Mouse (Mus musculus) erythroblast, embryonic 14.5 days (primary cell): ENCODE data around the gene Tmed9. TPM values are rescaled to one million over a fixed set of nuclear protein-coding genes. Genes with fewer than 3 reads are reported as not detected.
"Not testable (repeated sequence)": the region's sequence is repeated elsewhere in the genome, so short reads cannot be mapped to it uniquely, and the experiment has no call there.

ENCODE experiments used
- H3K27me3 ChIP-seq: 2 replicates; pipeline ENCODE4 v1.6.1; 2012; ENCODE audit warnings: inconsistent platforms; ENCODE audit not compliant: control insufficient read depth
- H3K36me3 ChIP-seq: 2 replicates; pipeline ENCODE4 v1.6.1; 2012; ENCODE audit warnings: mild to moderate bottlenecking, inconsistent platforms; ENCODE audit not compliant: control insufficient read depth
- H3K4me1 ChIP-seq: 2 replicates; pipeline ENCODE4 v1.6.1; 2012; ENCODE audit warnings: inconsistent platforms; ENCODE audit not compliant: control insufficient read depth
- H3K4me3 ChIP-seq: replicated peaks from 2 replicates; pipeline ENCODE3; 2012; ENCODE audit warnings: moderate library complexity, mild to moderate bottlenecking, inconsistent platforms
- H3K9me3 ChIP-seq: 2 replicates; pipeline ENCODE4 v1.6.1; 2012; ENCODE audit warnings: low read length, inconsistent platforms, mixed read lengths; ENCODE audit not compliant: control insufficient read depth
- GATA1 ChIP-seq: IDR thresholded peaks from 2 replicates; pipeline ENCODE4 v1.6.1; 2012; ENCODE audit warnings: low read length, inconsistent platforms, mixed read lengths
- TAL1 ChIP-seq: IDR thresholded peaks from 3 replicates; pipeline ENCODE4 v1.6.1; 2012; ENCODE audit warnings: low read length, inconsistent platforms, mixed read lengths
- polyA plus RNA-seq: library from polyadenylated mRNA; stranded (reverse); fragments of >175 nt; gene quantifications from 2 replicates; pipeline ENCODE4 v1.2.3, GENCODE M21; 2012

Tmed9 gene
- polyA plus RNA-seq, 1 experiment = 9.5 TPM

DNA sequence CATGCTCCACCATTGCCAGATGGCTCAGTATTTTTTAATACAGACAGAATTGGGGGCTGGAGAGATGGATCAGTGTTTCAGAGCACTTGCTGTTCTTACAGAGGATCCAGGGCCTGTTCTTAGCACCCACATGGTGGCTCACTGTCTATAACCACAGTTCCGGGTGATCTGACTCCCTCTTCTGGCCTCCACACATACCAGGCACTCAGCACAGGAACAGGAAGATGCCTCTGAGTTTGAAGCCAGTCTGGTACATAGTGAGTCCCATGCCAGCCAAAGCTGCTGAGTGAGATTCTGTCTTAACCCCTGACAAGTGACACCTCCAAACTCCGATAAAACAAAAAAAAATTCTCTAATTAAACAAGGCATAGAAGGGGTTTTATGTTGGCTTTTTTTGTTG is 46.7 kb downstream of the Tmed9 start:
- Histone ChIP-seq H3K9me3 (peaks cover 4% of the 10 kb centered on the region), H3K4me1 (peaks cover 29% of the 10 kb centered on the region), H3K27me3 (no peaks in the 10 kb centered on the region; the same call in 1 of the 2 replicates), H3K36me3 (peaks cover 8% of the 10 kb centered on the region), H3K4me3 (no peak overlapping the region)
- no peak for TF ChIP-seq TAL1
- TF ChIP-seq GATA1 = no peak

DNA sequence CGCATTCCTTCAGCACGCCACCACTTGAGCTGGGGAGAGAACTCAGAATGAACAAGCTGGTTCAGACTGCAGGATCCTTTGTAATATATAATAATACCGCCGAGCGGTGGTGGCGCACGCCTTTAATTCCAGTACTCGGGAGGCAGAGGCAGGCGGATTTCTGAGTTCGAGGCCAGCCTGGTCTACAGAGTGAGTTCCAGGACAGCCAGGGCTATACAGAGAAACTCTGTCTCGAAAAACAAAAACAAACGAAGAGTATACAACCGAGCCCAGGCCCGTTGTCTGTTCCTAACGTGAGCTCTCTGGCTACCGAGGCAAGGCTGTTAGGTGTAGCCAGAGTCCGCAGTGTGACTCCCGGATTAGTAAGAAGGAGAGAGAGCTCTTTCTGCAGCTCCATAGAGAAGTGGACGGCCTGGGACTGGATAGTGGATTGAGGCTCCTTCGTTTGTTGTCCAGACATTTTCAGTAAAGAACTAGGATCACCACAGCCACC is 48.7 kb downstream of the Tmed9 start:
- not testable (repeated sequence) for H3K27me3 ChIP-seq, H3K9me3 ChIP-seq
- Histone ChIP-seq H3K4me3 (peak overlapping the region; percentile 77), H3K4me1 (peaks cover 29% of the 10 kb centered on the region), H3K36me3 (peaks cover 21% of the 10 kb centered on the region)

DNA sequence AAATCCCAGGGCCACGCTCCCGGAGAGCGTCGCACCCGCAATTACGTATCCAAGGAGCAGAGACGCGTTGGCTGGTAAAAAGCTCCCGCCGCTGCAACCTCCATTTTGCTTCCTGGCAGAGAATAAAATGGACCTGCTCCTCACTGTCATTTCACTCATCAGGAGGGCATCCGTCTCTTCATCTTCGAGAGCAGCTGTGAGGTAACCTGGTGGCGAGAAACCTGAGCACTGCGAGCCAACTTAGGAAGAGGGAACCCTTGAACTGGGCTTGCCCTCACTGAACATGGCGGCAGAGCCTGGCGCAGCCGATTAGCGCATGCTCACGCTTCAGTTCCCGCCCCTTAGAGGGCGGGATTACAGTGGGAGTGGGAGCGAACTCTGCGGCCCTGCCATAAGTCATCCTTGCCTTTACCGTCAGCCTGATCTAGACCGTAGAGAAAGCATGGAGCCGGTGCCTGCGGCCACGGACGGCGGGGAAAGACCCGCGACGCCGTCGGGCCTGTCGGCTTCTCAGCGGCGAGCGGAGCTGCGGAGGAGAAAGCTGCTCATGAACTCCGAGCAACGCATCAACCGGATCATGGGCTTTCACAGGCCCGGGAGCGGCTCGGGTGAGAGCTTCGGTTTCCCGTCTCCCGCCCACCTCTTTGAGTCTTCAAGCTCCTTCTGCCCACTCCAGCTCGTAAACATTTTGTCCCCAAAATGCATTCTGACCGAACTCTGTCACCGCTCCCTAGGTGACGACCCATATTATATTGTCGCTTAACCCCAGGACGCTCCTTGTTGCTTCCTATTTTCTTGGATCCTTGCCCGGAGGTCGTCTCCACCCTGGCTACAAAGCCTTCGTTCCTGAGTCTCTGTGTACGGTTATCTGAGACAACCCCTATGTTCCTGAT is 49.4 kb downstream of the Tmed9 start, which contains the start of gene Caml:
Gene Caml, plus strand, starts transcription at position 357 of the 893 bp plus-strand sequence.
- TF ChIP-seq TAL1 = no peak
- no peak for TF ChIP-seq GATA1
- H3K4me3 ChIP-seq = peak within 1 kb of the TSS; percentile 77
- H3K27me3 ChIP-seq = no peaks in the 10 kb centered on the region; the same call in 1 of the 2 replicates
- H3K4me1 ChIP-seq = peaks cover 29% of the 10 kb centered on the region
- H3K36me3 ChIP-seq = peaks cover 25% of the 10 kb centered on the region
- no peaks in the 10 kb centered on the region for H3K9me3 ChIP-seq

DNA sequence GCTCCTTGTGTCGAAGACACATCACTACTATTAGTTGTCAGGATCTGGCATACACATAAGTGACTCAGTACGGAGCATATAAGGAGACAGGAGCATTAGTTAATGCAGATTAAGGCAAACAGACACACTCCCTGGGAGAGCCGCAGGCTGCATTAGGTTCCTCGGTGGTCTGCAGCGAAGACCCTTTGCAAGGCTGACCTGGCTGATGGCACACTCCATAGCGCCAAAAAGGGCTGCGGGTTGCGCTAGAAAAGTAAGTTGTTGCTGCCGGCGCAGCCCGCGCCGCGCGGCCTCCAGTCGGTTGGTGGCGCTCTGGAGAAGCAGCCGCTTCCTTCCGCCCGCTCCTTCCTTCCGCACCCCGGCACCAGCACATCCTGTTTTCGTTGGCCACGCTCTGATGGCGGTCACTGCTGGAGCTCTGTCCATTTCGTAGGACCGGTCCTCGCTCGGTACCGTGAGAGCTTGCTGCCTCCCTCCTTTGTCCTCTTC is 61.2 kb downstream of the Tmed9 start, which contains the start of gene Ddx46:
Gene Ddx46, plus strand, starts transcription at position 389 of the 489 bp plus-strand sequence.
- peak within 1 kb of the TSS; percentile 79 for H3K4me3 ChIP-seq
- H3K9me3 ChIP-seq = no peaks in the 10 kb centered on the region
- peaks cover 57% of the 10 kb centered on the region for H3K36me3 ChIP-seq
- peaks cover 29% of the 10 kb centered on the region for H3K4me1 ChIP-seq
- TF ChIP-seq TAL1 (no peak), GATA1 (no peak)
- no peaks in the 10 kb centered on the region for H3K27me3 ChIP-seq

DNA sequence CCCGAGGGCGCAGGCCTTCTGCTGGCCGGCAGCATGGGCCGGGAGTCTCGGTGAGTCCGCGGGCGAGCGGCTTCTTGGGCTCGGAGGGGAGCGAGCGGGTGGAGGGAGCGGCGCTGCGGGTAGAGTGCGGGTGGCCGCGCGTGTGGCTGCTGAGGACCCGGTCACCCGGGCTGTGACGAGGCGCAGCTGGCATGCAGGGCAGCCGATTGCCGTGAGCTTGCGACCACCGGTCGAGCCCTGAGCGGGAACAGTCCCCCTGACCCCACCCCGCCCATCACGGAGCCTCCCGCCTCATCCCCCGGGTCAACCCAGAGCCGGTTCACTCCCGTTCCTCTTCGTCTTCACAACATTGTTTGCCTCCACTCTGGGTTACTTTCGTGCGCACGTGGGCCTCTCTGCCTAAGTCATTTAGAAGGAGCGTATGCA is 61.6 kb downstream of the Tmed9 start:
- TF ChIP-seq GATA1 = no peak
- TF ChIP-seq TAL1 = no peak
- Histone ChIP-seq H3K27me3 (no peaks in the 10 kb centered on the region), H3K9me3 (no peaks in the 10 kb centered on the region), H3K4me1 (peaks cover 29% of the 10 kb centered on the region), H3K4me3 (peak overlapping the region; percentile 79), H3K36me3 (peaks cover 58% of the 10 kb centered on the region)

DNA sequence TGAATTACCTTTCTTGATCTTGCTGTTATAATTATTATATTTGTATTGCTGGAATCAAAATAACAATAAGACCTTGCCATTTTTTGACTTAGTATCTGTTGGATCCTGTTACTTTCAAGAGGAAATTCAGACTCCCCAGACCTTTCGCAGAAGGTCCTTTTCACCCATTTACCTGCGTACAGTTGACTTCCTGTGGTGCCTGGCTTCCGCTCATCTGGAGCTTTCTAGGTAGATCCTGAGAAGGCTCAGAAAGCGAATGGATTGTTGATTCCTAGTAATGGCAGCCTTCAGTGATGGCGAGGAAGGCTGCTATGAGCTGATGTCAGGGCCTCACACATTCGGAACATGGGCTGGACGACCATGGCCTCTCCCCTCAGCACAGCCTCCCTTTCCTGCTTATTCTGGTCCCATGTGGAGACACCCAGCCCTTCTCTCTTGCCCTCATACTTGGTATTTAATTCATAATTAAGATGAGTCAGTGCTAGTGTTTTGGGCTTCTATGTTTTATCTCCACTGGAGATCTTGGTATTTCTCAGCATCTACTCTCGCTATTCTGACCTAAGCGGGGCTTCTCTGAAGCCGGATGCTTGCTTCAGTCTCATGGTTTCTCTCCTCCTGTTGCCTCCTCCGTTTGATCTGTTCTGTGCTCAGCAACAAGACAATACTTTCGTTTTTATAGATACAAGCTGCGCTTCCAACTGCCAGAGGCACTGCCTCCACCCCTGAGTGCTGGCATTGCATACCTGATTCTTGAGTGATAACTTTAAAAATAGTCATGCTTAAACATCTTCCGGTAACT is 62.9 kb downstream of the Tmed9 start:
- H3K36me3 ChIP-seq = peaks cover 60% of the 10 kb centered on the region
- TF ChIP-seq GATA1 (peak; percentile 81), TAL1 (no peak)
- H3K4me1 ChIP-seq = peaks cover 29% of the 10 kb centered on the region
- no peaks in the 10 kb centered on the region for H3K9me3 ChIP-seq
- H3K4me3 ChIP-seq = peak overlapping the region; percentile 79
- no peaks in the 10 kb centered on the region for H3K27me3 ChIP-seq

DNA sequence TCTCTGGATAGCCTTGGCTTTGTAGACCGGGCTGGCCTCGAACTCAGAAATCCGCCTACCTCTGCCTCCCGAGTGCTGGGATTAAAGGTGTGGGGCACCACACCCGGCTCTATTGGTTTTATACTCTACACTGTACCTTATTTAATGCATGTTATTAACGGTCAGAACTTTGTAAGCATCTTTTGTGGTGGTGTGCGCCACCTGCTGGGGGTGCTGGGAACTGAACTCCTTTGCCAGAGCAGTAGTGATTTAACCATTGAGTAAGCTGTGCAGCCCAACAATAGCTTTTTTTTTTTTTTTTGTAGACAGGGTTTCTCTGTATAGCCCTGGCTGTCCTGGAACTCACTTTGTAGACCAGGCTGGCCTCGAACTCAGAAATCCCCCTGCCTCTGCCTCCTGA is 66.9 kb downstream of the Tmed9 start:
- H3K27me3 ChIP-seq, H3K9me3 ChIP-seq, H3K4me3 ChIP-seq: not testable (repeated sequence)
- H3K36me3 ChIP-seq = peaks cover 76% of the 10 kb centered on the region
- peaks cover 18% of the 10 kb centered on the region for H3K4me1 ChIP-seq

DNA sequence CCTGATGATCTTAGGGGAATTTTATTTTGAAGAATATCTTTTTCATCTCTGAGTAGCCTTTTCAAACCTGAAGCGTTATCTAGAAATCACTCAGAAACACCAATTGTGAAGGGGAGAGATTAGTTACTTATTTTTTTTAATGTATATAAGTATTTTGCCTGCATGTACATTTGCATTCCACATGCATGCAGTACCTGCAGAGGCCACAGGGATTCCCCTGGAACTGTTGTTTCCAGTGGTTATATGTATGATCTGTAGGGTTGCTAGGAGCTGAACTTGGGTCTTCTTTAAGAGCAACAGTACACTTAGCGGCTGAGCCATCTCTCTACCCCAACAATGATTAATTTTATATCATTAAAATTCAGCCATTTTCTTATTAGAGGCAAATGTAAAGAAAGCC is 71.0 kb downstream of the Tmed9 start:
- Histone ChIP-seq H3K36me3 (peaks cover 90% of the 10 kb centered on the region), H3K4me1 (no peaks in the 10 kb centered on the region; the same call in 1 of the 2 replicates), H3K27me3 (no peaks in the 10 kb centered on the region), H3K9me3 (no peaks in the 10 kb centered on the region), H3K4me3 (no peak overlapping the region)
- no peak for TF ChIP-seq TAL1

Other genes with a start within 250 kb of the Tmed9 start
- 14.7 and 15.8 TPM in 2 replicates for gene Mxd3, start 243.9 kb upstream of the Tmed9 start, polyA plus RNA-seq
- 2.9 and 4.8 TPM in 2 replicates for gene Lman2, start 210.9 kb upstream of the Tmed9 start, polyA plus RNA-seq
- gene Rgs14, start 204.0 kb upstream of the Tmed9 start, polyA plus RNA-seq = 0.03 TPM in 1 of 2 replicates, not detected in the other
- not detected in 2 replicates for gene Slc34a1, start 175.5 kb upstream of the Tmed9 start, polyA plus RNA-seq
- gene Pfn3, start 158.5 kb upstream of the Tmed9 start, polyA plus RNA-seq = not detected in 2 replicates
- 0.09 and 0.25 TPM in 2 replicates for gene F12, start 146.9 kb upstream of the Tmed9 start, polyA plus RNA-seq
- 9.5 and 10.2 TPM in 2 replicates for gene Grk6, start 128.7 kb upstream of the Tmed9 start, polyA plus RNA-seq
- gene Prr7, start 109.5 kb upstream of the Tmed9 start, polyA plus RNA-seq = 0.08 and 0.23 TPM in 2 replicates
- 0.05 and 0.06 TPM in 2 replicates for gene Dbn1, start 85.6 kb upstream of the Tmed9 start, polyA plus RNA-seq
- gene Pdlim7, start 60.1 kb upstream of the Tmed9 start, polyA plus RNA-seq = 1.9 and 3.0 TPM in 2 replicates
- gene Dok3, start 44.4 kb upstream of the Tmed9 start, polyA plus RNA-seq = 0.54 and 0.67 TPM in 2 replicates
- gene Ddx41, start 37.1 kb upstream of the Tmed9 start, polyA plus RNA-seq = 4.7 and 5.2 TPM in 2 replicates
- 9.1 and 10.2 TPM in 2 replicates for gene Fam193b, start 2.6 kb upstream of the Tmed9 start, polyA plus RNA-seq
- gene B4galt7, start 26.2 kb downstream of the Tmed9 start, polyA plus RNA-seq = 0.39 and 0.50 TPM in 2 replicates
- 1.9 and 2.3 TPM in 2 replicates for gene Caml, start 49.3 kb downstream of the Tmed9 start, polyA plus RNA-seq
- 1.9 and 2.0 TPM in 2 replicates for gene Ddx46, start 61.3 kb downstream of the Tmed9 start, polyA plus RNA-seq
- 0.18 and 0.29 TPM in 2 replicates for gene B230219D22Rik, start 119.4 kb downstream of the Tmed9 start, polyA plus RNA-seq
- 0.82 and 0.99 TPM in 2 replicates for gene Txndc15, start 140.9 kb downstream of the Tmed9 start, polyA plus RNA-seq
- 6.2 and 8.4 TPM in 2 replicates for gene Pcbd2, start 153.6 kb downstream of the Tmed9 start, polyA plus RNA-seq
- not detected in 2 replicates for gene Catsper3, start 210.8 kb downstream of the Tmed9 start, polyA plus RNA-seq